In the genomic region with DNA sequence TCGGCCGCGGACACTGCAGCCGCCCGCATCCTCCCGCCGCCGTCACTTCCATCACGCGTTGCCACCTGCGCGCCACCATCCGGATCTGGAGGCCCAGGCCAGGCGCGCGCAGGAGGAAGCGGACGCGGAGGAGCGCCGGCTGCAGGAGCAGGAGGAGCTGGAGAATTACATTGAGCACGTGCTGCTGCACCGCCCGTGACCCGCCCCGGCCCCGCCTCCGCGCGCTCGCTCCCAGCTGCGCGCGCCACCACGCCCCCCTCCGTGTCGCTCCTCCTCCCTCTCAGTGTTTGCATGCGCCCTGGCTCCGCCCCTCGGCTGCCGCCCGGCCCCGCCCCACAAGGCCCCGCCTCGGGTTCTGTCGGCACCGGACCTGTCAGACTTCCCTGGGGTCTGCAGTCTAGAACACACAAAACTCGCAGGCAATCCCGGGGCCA, we compare ENCODE assay signal across 8 mouse cellular contexts. TPM values are rescaled to one million over a fixed set of nuclear protein-coding genes. Genes with fewer than 3 reads are reported as not detected.
DNase-seq lines count a peak whose midpoint lies in the region; ATAC-seq and TF ChIP-seq lines count a peak whose summit lies in the region.

No protein-coding gene starts in this region.

- peak overlapping the region; percentile 23 for H3K4me3 ChIP-seq in C2C12 (ENCODE audit: insufficient read depth, poor library complexity, severe bottlenecking)
- H3K4me3 ChIP-seq in bone marrow macrophage, adult 2 months (ENCODE audit: insufficient read depth, low read length): peak overlapping the region; percentile 64
- peak overlapping the region; percentile 43 for H3K4me3 ChIP-seq in embryonic fibroblast, embryonic 13.5 days (ENCODE audit: insufficient read depth, low read length)
- H3K4me3 ChIP-seq in heart, embryonic 11.5 days (ENCODE audit: low read depth, low read length): peak overlapping the region; percentile 53
- H3K4me3 ChIP-seq in kidney, embryonic 15.5 days (replicated peaks): peak overlapping the region; percentile 54
- peak overlapping the region; percentile 58 for H3K4me3 ChIP-seq in liver, embryonic 12.5 days
- peak overlapping the region; percentile 45 for H3K4me3 ChIP-seq in stomach, embryonic 14.5 days (ENCODE audit: low read depth, low read length)

- no peak overlapping the region for H3K9ac ChIP-seq in heart, embryonic 11.5 days (ENCODE audit: low read depth, low read length)
- H3K9ac ChIP-seq in kidney, embryonic 15.5 days: peak overlapping the region; percentile 26; the same call in 1 of the 2 replicates
- peak overlapping the region; percentile 65 for H3K9ac ChIP-seq in liver, embryonic 12.5 days
- no peak overlapping the region for H3K9ac ChIP-seq in stomach, embryonic 14.5 days (replicated peaks; ENCODE audit: low read depth, low read length)

- H3ac ChIP-seq in C2C12 (ENCODE audit: control insufficient read depth, insufficient read length, low read depth): no peak overlapping the region

- under 1% methylated on average over 48 of the region's 49 CpGs for WGBS in heart, embryonic 11.5 days (ENCODE audit: insufficient replicate concordance)
- WGBS in kidney, embryonic 15.5 days: 1% methylated on average over 44 of the region's 49 CpGs
- under 1% methylated on average over 49 of the region's 49 CpGs for WGBS in liver, embryonic 12.5 days (ENCODE audit: insufficient replicate concordance)
- WGBS in stomach, embryonic 14.5 days: under 1% methylated on average over 37 of the region's 49 CpGs

- peak; percentile 44 to 78 for DNase-seq in natural killer cell, adult 2 months (ENCODE audit: low spot score in 2 of 2)

- no peak for TF ChIP-seq POLR2A in bone marrow macrophage, adult 2 months (IDR thresholded peaks at IDR 0.05; ENCODE audit: borderline replicate concordance, low read depth, low read length)
- TF ChIP-seq POLR2A in embryonic fibroblast, embryonic 13.5 days (IDR thresholded peaks at IDR 0.05; ENCODE audit: low read depth, low read length): peak; percentile 27; the same call in 1 of the 2 replicates

- TF ChIP-seq CTCF in C2C12 (IDR thresholded peaks at IDR 0.05; ENCODE audit: control insufficient read depth, insufficient read depth, insufficient read length): no peak
- no peak for TF ChIP-seq CTCF in bone marrow macrophage, adult 2 months (IDR thresholded peaks at IDR 0.05; ENCODE audit: low read depth, low read length)
- TF ChIP-seq CTCF in embryonic fibroblast, embryonic 13.5 days (IDR thresholded peaks at IDR 0.05; ENCODE audit: borderline replicate concordance, insufficient read depth, low read length): no peak

- H3K4me1 ChIP-seq in bone marrow macrophage, adult 2 months (ENCODE audit: control insufficient read depth, insufficient read depth, low read length): peaks cover 16% of the 10 kb centered on the region
- H3K4me1 ChIP-seq in embryonic fibroblast, embryonic 13.5 days (ENCODE audit: control insufficient read depth, insufficient read depth, low read length): peaks cover 7% of the 10 kb centered on the region; the same call in 1 of the 2 replicates
- H3K4me1 ChIP-seq in heart, embryonic 11.5 days (ENCODE audit: control insufficient read depth, insufficient read depth, low read length): peaks cover 22% of the 10 kb centered on the region
- peaks cover 50% of the 10 kb centered on the region for H3K4me1 ChIP-seq in kidney, embryonic 15.5 days
- H3K4me1 ChIP-seq in liver, embryonic 12.5 days: peaks cover 46% of the 10 kb centered on the region
- peaks cover 20% of the 10 kb centered on the region for H3K4me1 ChIP-seq in stomach, embryonic 14.5 days (ENCODE audit: control insufficient read depth, insufficient read depth, low read length)

- peaks cover 21% of the 10 kb centered on the region for H3K36me3 ChIP-seq in C2C12 (ENCODE audit: control insufficient read depth, insufficient read depth)
- H3K36me3 ChIP-seq in heart, embryonic 11.5 days (ENCODE audit: control insufficient read depth, insufficient read depth, low read length): no peaks in the 10 kb centered on the region; the same call in 1 of the 2 replicates
- peaks cover 19% of the 10 kb centered on the region for H3K36me3 ChIP-seq in kidney, embryonic 15.5 days
- peaks cover 24% of the 10 kb centered on the region for H3K36me3 ChIP-seq in liver, embryonic 12.5 days
- peaks cover 11% of the 10 kb centered on the region for H3K36me3 ChIP-seq in stomach, embryonic 14.5 days (ENCODE audit: control insufficient read depth, insufficient read depth, low read length)

- ATAC-seq in heart, embryonic 11.5 days (replicated peaks; ENCODE audit: insufficient number of reproducible peaks, low FRiP score, low TSS enrichment): peak; percentile 78
- ATAC-seq in kidney, embryonic 15.5 days (replicated peaks; ENCODE audit: low FRiP score): peak; percentile 81
- ATAC-seq in liver, embryonic 12.5 days: peak; percentile 86
- ATAC-seq in stomach, embryonic 14.5 days (ENCODE audit: insufficient number of reproducible peaks, insufficient read depth, low FRiP score, low read depth): peak; percentile 83

- H3K27me3 ChIP-seq in C2C12 (ENCODE audit: control insufficient read depth, insufficient read depth, insufficient read length): no peaks in the 10 kb centered on the region
- H3K27me3 ChIP-seq in heart, embryonic 11.5 days (ENCODE audit: control insufficient read depth, insufficient read depth, low read length): peaks cover 46% of the 10 kb centered on the region
- H3K27me3 ChIP-seq in kidney, embryonic 15.5 days: peaks cover 51% of the 10 kb centered on the region
- peaks cover 58% of the 10 kb centered on the region for H3K27me3 ChIP-seq in liver, embryonic 12.5 days (replicated peaks)
- H3K27me3 ChIP-seq in stomach, embryonic 14.5 days (ENCODE audit: control insufficient read depth, insufficient read depth, low read length): peaks cover 30% of the 10 kb centered on the region

- peak overlapping the region; percentile 99 for H3K4me2 ChIP-seq in heart, embryonic 11.5 days
- H3K4me2 ChIP-seq in kidney, embryonic 15.5 days: peak overlapping the region; percentile 100
- H3K4me2 ChIP-seq in liver, embryonic 12.5 days: peak overlapping the region; percentile 82
- peak overlapping the region; percentile 100 for H3K4me2 ChIP-seq in stomach, embryonic 14.5 days (replicated peaks; ENCODE audit: low read depth, low read length)

- H3K9me3 ChIP-seq in heart, embryonic 11.5 days (replicated peaks; ENCODE audit: control insufficient read depth, low read length): no peaks in the 10 kb centered on the region
- H3K9me3 ChIP-seq in kidney, embryonic 15.5 days (replicated peaks): no peaks in the 10 kb centered on the region
- H3K9me3 ChIP-seq in liver, embryonic 12.5 days (replicated peaks): no peaks in the 10 kb centered on the region
- no peaks in the 10 kb centered on the region for H3K9me3 ChIP-seq in stomach, embryonic 14.5 days (ENCODE audit: control insufficient read depth, low read depth, low read length)

- no peaks in the 10 kb centered on the region for H3K79me2 ChIP-seq in C2C12 (ENCODE audit: control insufficient read depth, insufficient read depth)

- H3K27ac ChIP-seq in bone marrow macrophage, adult 2 months (ENCODE audit: insufficient read depth, low read depth, low read length): peak overlapping the region; percentile 10; the same call in 1 of the 2 replicates
- H3K27ac ChIP-seq in embryonic fibroblast, embryonic 13.5 days (ENCODE audit: insufficient read depth, low read length): no peak overlapping the region
- H3K27ac ChIP-seq in heart, embryonic 11.5 days (ENCODE audit: low read depth, low read length): no peak overlapping the region
- H3K27ac ChIP-seq in kidney, embryonic 15.5 days: no peak overlapping the region
- H3K27ac ChIP-seq in liver, embryonic 12.5 days: peak overlapping the region; percentile 41; the same call in 1 of the 2 replicates
- no peak overlapping the region for H3K27ac ChIP-seq in stomach, embryonic 14.5 days (ENCODE audit: low read length)

- H3K79me3 ChIP-seq in C2C12 (ENCODE audit: low read depth): no peaks in the 10 kb centered on the region

RNA-seq across cellular contexts. Expression of gene Vgf, which starts 6.5 kb away (rescaled TPM):
- polyA plus RNA-seq in C2C12 (2012; fragmentation: generic; extraction: Trizol): 0.28 TPM
- not detected in 2 replicates for polyA plus RNA-seq in bone marrow macrophage, adult 2 months (2012; ENCODE audit: insufficient read depth, insufficient read length, missing spikeins)
- polyA plus RNA-seq in embryonic fibroblast, embryonic 13.5 days (2011; ENCODE audit: insufficient read length, low read depth, missing spikeins): 2.1 and 3.8 TPM in 2 replicates
- polyA plus RNA-seq in heart, embryonic 11.5 days (2014; fragmentation: Nextera tagmentation; extraction: Ambion mirVana): 0.20 TPM in 1 of 2 replicates, not detected in the other
- 0.10 and 0.55 TPM in 2 replicates for polyA plus RNA-seq in kidney, embryonic 15.5 days (2015; fragmentation: Nextera tagmentation; extraction: Ambion mirVana)
- not detected in 2 replicates for polyA plus RNA-seq in liver, embryonic 12.5 days (2016; fragmentation: Nextera tagmentation; extraction: Ambion mirVana)
- polyA plus RNA-seq in stomach, embryonic 14.5 days (2014; fragmentation: Nextera tagmentation; extraction: Ambion mirVana): 0.65 and 0.83 TPM in 2 replicates

RNA-seq across cellular contexts. Expression of gene Ap1s1, which starts 13.3 kb away (rescaled TPM):
- 360 TPM for polyA plus RNA-seq in C2C12 (2012; fragmentation: generic; extraction: Trizol)
- 92.4 and 96.8 TPM in 2 replicates for polyA plus RNA-seq in bone marrow macrophage, adult 2 months (2012; ENCODE audit: insufficient read depth, insufficient read length, missing spikeins)
- polyA plus RNA-seq in embryonic fibroblast, embryonic 13.5 days (2011; ENCODE audit: insufficient read length, low read depth, missing spikeins): 149 and 166 TPM in 2 replicates
- 131 and 145 TPM in 2 replicates for polyA plus RNA-seq in heart, embryonic 11.5 days (2014; fragmentation: Nextera tagmentation; extraction: Ambion mirVana)
- polyA plus RNA-seq in kidney, embryonic 15.5 days (2015; fragmentation: Nextera tagmentation; extraction: Ambion mirVana): 181 and 194 TPM in 2 replicates
- 119 and 121 TPM in 2 replicates for polyA plus RNA-seq in liver, embryonic 12.5 days (2016; fragmentation: Nextera tagmentation; extraction: Ambion mirVana)
- polyA plus RNA-seq in stomach, embryonic 14.5 days (2014; fragmentation: Nextera tagmentation; extraction: Ambion mirVana): 146 and 159 TPM in 2 replicates

RNA-seq across cellular contexts. Expression of gene Serpine1, which starts 39.4 kb away (rescaled TPM):
- polyA plus RNA-seq in C2C12 (2012; fragmentation: generic; extraction: Trizol): 131 TPM
- polyA plus RNA-seq in bone marrow macrophage, adult 2 months (2012; ENCODE audit: insufficient read depth, insufficient read length, missing spikeins): 9.7 and 10.6 TPM in 2 replicates
- polyA plus RNA-seq in embryonic fibroblast, embryonic 13.5 days (2011; ENCODE audit: insufficient read length, low read depth, missing spikeins): 646 and 1,921 TPM in 2 replicates
- 0.52 and 0.97 TPM in 2 replicates for polyA plus RNA-seq in heart, embryonic 11.5 days (2014; fragmentation: Nextera tagmentation; extraction: Ambion mirVana)
- polyA plus RNA-seq in kidney, embryonic 15.5 days (2015; fragmentation: Nextera tagmentation; extraction: Ambion mirVana): 0.45 and 0.48 TPM in 2 replicates
- 0.19 TPM in 1 of 2 replicates, not detected in the other for polyA plus RNA-seq in liver, embryonic 12.5 days (2016; fragmentation: Nextera tagmentation; extraction: Ambion mirVana)
- 0.27 and 0.33 TPM in 2 replicates for polyA plus RNA-seq in stomach, embryonic 14.5 days (2014; fragmentation: Nextera tagmentation; extraction: Ambion mirVana)

RNA-seq across cellular contexts. Expression of gene Znhit1, which starts 44.8 kb away (rescaled TPM):
- 101 TPM for polyA plus RNA-seq in C2C12 (2012; fragmentation: generic; extraction: Trizol)
- polyA plus RNA-seq in bone marrow macrophage, adult 2 months (2012; ENCODE audit: insufficient read depth, insufficient read length, missing spikeins): 75.0 and 82.2 TPM in 2 replicates
- polyA plus RNA-seq in embryonic fibroblast, embryonic 13.5 days (2011; ENCODE audit: insufficient read length, low read depth, missing spikeins): 38.5 and 43.5 TPM in 2 replicates
- 92.4 and 92.9 TPM in 2 replicates for polyA plus RNA-seq in heart, embryonic 11.5 days (2014; fragmentation: Nextera tagmentation; extraction: Ambion mirVana)
- 86.4 and 102 TPM in 2 replicates for polyA plus RNA-seq in kidney, embryonic 15.5 days (2015; fragmentation: Nextera tagmentation; extraction: Ambion mirVana)
- 67.0 and 68.7 TPM in 2 replicates for polyA plus RNA-seq in liver, embryonic 12.5 days (2016; fragmentation: Nextera tagmentation; extraction: Ambion mirVana)
- 101 and 108 TPM in 2 replicates for polyA plus RNA-seq in stomach, embryonic 14.5 days (2014; fragmentation: Nextera tagmentation; extraction: Ambion mirVana)

RNA-seq across cellular contexts. Expression of gene Plod3, which starts 45.8 kb away (rescaled TPM):
- 140 TPM for polyA plus RNA-seq in C2C12 (2012; fragmentation: generic; extraction: Trizol)
- 66.4 and 66.7 TPM in 2 replicates for polyA plus RNA-seq in bone marrow macrophage, adult 2 months (2012; ENCODE audit: insufficient read depth, insufficient read length, missing spikeins)
- polyA plus RNA-seq in embryonic fibroblast, embryonic 13.5 days (2011; ENCODE audit: insufficient read length, low read depth, missing spikeins): 120 and 152 TPM in 2 replicates
- polyA plus RNA-seq in heart, embryonic 11.5 days (2014; fragmentation: Nextera tagmentation; extraction: Ambion mirVana): 33.0 and 36.4 TPM in 2 replicates
- 42.9 and 52.5 TPM in 2 replicates for polyA plus RNA-seq in kidney, embryonic 15.5 days (2015; fragmentation: Nextera tagmentation; extraction: Ambion mirVana)
- polyA plus RNA-seq in liver, embryonic 12.5 days (2016; fragmentation: Nextera tagmentation; extraction: Ambion mirVana): 17.3 and 22.1 TPM in 2 replicates
- polyA plus RNA-seq in stomach, embryonic 14.5 days (2014; fragmentation: Nextera tagmentation; extraction: Ambion mirVana): 40.1 and 41.5 TPM in 2 replicates

Comparison
In these comparisons a context has a peak if more than half of its experiments do, and no peak if none do; other contexts are left out.
1. H3K27ac ChIP-seq: peak in bone marrow macrophage, adult 2 months (single experiment) and liver, embryonic 12.5 days (single experiment); none in embryonic fibroblast, embryonic 13.5 days (single experiment), heart, embryonic 11.5 days (single experiment), kidney, embryonic 15.5 days (single experiment) and stomach, embryonic 14.5 days (single experiment).
2. H3K9ac ChIP-seq: peak in kidney, embryonic 15.5 days (single experiment) and liver, embryonic 12.5 days (single experiment); none in heart, embryonic 11.5 days (single experiment) and stomach, embryonic 14.5 days (single experiment).
3. RNA of gene Serpine1, which starts 39.4 kb away (polyA plus RNA-seq): 646 to 1,921 TPM in embryonic fibroblast, embryonic 13.5 days and 131 TPM in C2C12 (single experiment); 9.7 to 10.6 TPM in bone marrow macrophage, adult 2 months, 0.52 to 0.97 TPM in heart, embryonic 11.5 days, 0.45 to 0.48 TPM in kidney, embryonic 15.5 days, 0.27 to 0.33 TPM in stomach, embryonic 14.5 days and 0.19 TPM in liver, embryonic 12.5 days; every median in the first group is over 10 times any median in the second.
4. Peak in every context shown above with its lines, with median percentiles within 50 percentile points of each other: H3K4me3 ChIP-seq, ATAC-seq and H3K4me2 ChIP-seq.